Mouse (Mus musculus) midbrain, embryonic 10.5 days (tissue): ENCODE results near the gene Cnksr1. TPM values are rescaled to one million over a fixed set of nuclear protein-coding genes. Genes with fewer than 3 reads are reported as not detected.

ENCODE experiments used
- DNase-seq: peaks from one replicate; pipeline ENCODE4 v3.0.0-alpha.2; 2017; ENCODE audit warnings: low spot score
- H3K27ac ChIP-seq: fragments of 300-500 bp; sonication (generic); replicated peaks from 2 replicates; pipeline ENCODE4 v1.5.1; 2016; ENCODE audit warnings: mild to moderate bottlenecking
- H3K27me3 ChIP-seq: fragments of 300-500 bp; sonication (generic); 2 replicates; pipeline ENCODE4 v1.6.1; 2016; ENCODE audit warnings: low read depth, mild to moderate bottlenecking; ENCODE audit not compliant: poor library complexity, severe bottlenecking
- H3K36me3 ChIP-seq: fragments of 300-500 bp; sonication (generic); 2 replicates; pipeline ENCODE4 v1.6.1; 2016; ENCODE audit warnings: mild to moderate bottlenecking, moderate library complexity
- H3K4me1 ChIP-seq: fragments of 300-500 bp; sonication (generic); 2 replicates; pipeline ENCODE4 v1.6.1; 2016
- H3K4me3 ChIP-seq: fragments of 300-500 bp; sonication (generic); 2 replicates; pipeline ENCODE4 v1.5.1; 2016; ENCODE audit warnings: mild to moderate bottlenecking, moderate library complexity
- H3K9me3 ChIP-seq: fragments of 300-500 bp; sonication (generic); replicated peaks from 2 replicates; pipeline ENCODE4 v1.6.1; 2016; ENCODE audit warnings: mild to moderate bottlenecking
- WGBS: fragments of 180-500 bp; shearing (Covaris S2); methylation state at CpG from one replicate; pipeline ENCODE4 v1.1.7; 2016; 5-methylcytosine and 5-hydroxymethylcytosine counted together
- polyA plus RNA-seq: library from polyadenylated mRNA; unstranded; fragments of >200 nt; fragmentation: Nextera tagmentation; extraction: Ambion mirVana; gene quantifications from 2 replicates; pipeline ENCODE4 v1.2.1, GENCODE M21; 2016

Cnksr1 gene
- polyA plus RNA-seq, 1 experiment from 2014 or later, result 0.35 TPM

GRCm38 (mm10) chr4:134250116-134250929 lies 12.1 kb upstream of the Cnksr1 start:
- peak; percentile 43 for DNase-seq
- Histone ChIP-seq H3K4me3 (peak overlapping the region; percentile 61), H3K4me1 (peaks cover 89% of the 10 kb centered on the region), H3K27ac (peak overlapping the region; percentile 46; the same call in 1 of the 2 replicates), H3K36me3 (no peaks in the 10 kb centered on the region), H3K27me3 (peaks cover 93% of the 10 kb centered on the region), H3K9me3 (no peaks in the 10 kb centered on the region)
- 5% methylated on average over 27 of the region's 27 CpGs for WGBS

- DNase-seq, result peak; percentile 85
- Histone ChIP-seq H3K4me3 (peak overlapping the region; percentile 61), H3K27me3 (peaks cover 87% of the 10 kb centered on the region), H3K27ac (peak overlapping the region; percentile 46; the same call in 1 of the 2 replicates), H3K36me3 (no peaks in the 10 kb centered on the region), H3K9me3 (no peaks in the 10 kb centered on the region), H3K4me1 (peaks cover 88% of the 10 kb centered on the region)
- under 1% methylated on average over 30 of the region's 30 CpGs for WGBS
Observed at GRCm38 (mm10) chr4:134249651-134250050, 11.5 kb upstream of the Cnksr1 start.

GRCm38 (mm10) chr4:134246719-134247258 lies 8.6 kb upstream of the Cnksr1 start, which contains the start of gene Gm30191:
TSS of gene Gm30191 (plus strand) at chr4:134246935.
- Histone ChIP-seq H3K36me3 (peaks cover 15% of the 10 kb centered on the region), H3K9me3 (no peaks in the 10 kb centered on the region), H3K4me3 (peak within 1 kb of the TSS; percentile 88), H3K27me3 (peaks cover 58% of the 10 kb centered on the region), H3K27ac (peak within 1 kb of the TSS; percentile 84), H3K4me1 (peaks cover 73% of the 10 kb centered on the region)
- no peak for DNase-seq
- 78% methylated on average over 7 of the region's 7 CpGs for WGBS

- Histone ChIP-seq H3K27me3 (peaks cover 53% of the 10 kb centered on the region), H3K9me3 (no peaks in the 10 kb centered on the region), H3K36me3 (peaks cover 15% of the 10 kb centered on the region), H3K27ac (peak overlapping the region; percentile 84), H3K4me1 (peaks cover 67% of the 10 kb centered on the region), H3K4me3 (peak overlapping the region; percentile 88; the same call in 1 of the 2 replicates)
- 32% methylated on average over 4 of the region's 4 CpGs for WGBS
- no peak for DNase-seq
Observed at GRCm38 (mm10) chr4:134246256-134246655, 8.1 kb upstream of the Cnksr1 start.

- peaks cover 58% of the 10 kb centered on the region for H3K4me1 ChIP-seq
- WGBS, result under 1% methylated on average over 60 of the region's 60 CpGs
Observed at GRCm38 (mm10) chr4:134245148-134245843, 7.1 kb upstream of the Cnksr1 start, which contains the start of gene Zfp593. TSS of gene Zfp593 (minus strand) at chr4:134245592.

GRCm38 (mm10) chr4:134243516-134244250 lies 5.5 kb upstream of the Cnksr1 start, which contains the start of gene E130218I03Rik:
TSS of gene E130218I03Rik (plus strand) at chr4:134243662.
- no peaks in the 10 kb centered on the region for H3K9me3 ChIP-seq
- no peak within 1 kb of the TSS for H3K27ac ChIP-seq
- H3K4me1 ChIP-seq, result peaks cover 46% of the 10 kb centered on the region
- 93% methylated on average over 17 of the region's 17 CpGs for WGBS
- DNase-seq, result no peak
- H3K4me3 ChIP-seq, result peak within 1 kb of the TSS; percentile 88
- H3K36me3 ChIP-seq, result peaks cover 15% of the 10 kb centered on the region
- peaks cover 31% of the 10 kb centered on the region for H3K27me3 ChIP-seq

More at GRCm38 (mm10) chr4:134245148-134245843, 7.1 kb upstream of the Cnksr1 start, which contains the start of gene Zfp593:
- H3K27me3 ChIP-seq, result peaks cover 43% of the 10 kb centered on the region
- H3K4me3 ChIP-seq, result peak within 1 kb of the TSS; percentile 88
- peak within 1 kb of the TSS; percentile 84 for H3K27ac ChIP-seq
- peak; percentile 94 for DNase-seq
- peaks cover 15% of the 10 kb centered on the region for H3K36me3 ChIP-seq
- H3K9me3 ChIP-seq, result no peaks in the 10 kb centered on the region

GRCm38 (mm10) chr4:134238686-134239085 lies 487 bp upstream of the Cnksr1 start:
- WGBS, result 15% methylated on average over 10 of the region's 10 CpGs
- Histone ChIP-seq H3K27ac (no peak overlapping the region), H3K4me3 (peak overlapping the region; percentile 30), H3K4me1 (peaks cover 13% of the 10 kb centered on the region), H3K36me3 (peaks cover 9% of the 10 kb centered on the region), H3K27me3 (peaks cover 36% of the 10 kb centered on the region), H3K9me3 (no peaks in the 10 kb centered on the region)
- no peak for DNase-seq

- peaks cover 11% of the 10 kb centered on the region for H3K4me1 ChIP-seq
- H3K4me3 ChIP-seq, result peak overlapping the region; percentile 30
Observed at GRCm38 (mm10) chr4:134237582-134238278, 469 bp downstream of the Cnksr1 start.

GRCm38 (mm10) chr4:134234876-134235275 lies 3.3 kb downstream of the Cnksr1 start:
- Histone ChIP-seq H3K27me3 (peaks cover 41% of the 10 kb centered on the region), H3K9me3 (no peaks in the 10 kb centered on the region), H3K36me3 (no peaks in the 10 kb centered on the region), H3K27ac (no peak overlapping the region), H3K4me1 (peaks cover 16% of the 10 kb centered on the region), H3K4me3 (no peak overlapping the region)
- DNase-seq, result no peak
- WGBS, result 91% methylated on average over 5 of the region's 5 CpGs

More at GRCm38 (mm10) chr4:134237582-134238278, 469 bp downstream of the Cnksr1 start:
- Histone ChIP-seq H3K27ac (no peak overlapping the region), H3K36me3 (no peaks in the 10 kb centered on the region), H3K27me3 (peaks cover 41% of the 10 kb centered on the region), H3K9me3 (no peaks in the 10 kb centered on the region)
- DNase-seq, result no peak
- 21% methylated on average over 19 of the region's 19 CpGs for WGBS

GRCm38 (mm10) chr4:134230431-134230830 lies 7.8 kb downstream of the Cnksr1 start:
- WGBS, result 44% methylated on average over 8 of the region's 8 CpGs
- H3K36me3 ChIP-seq, result no peaks in the 10 kb centered on the region

GRCm38 (mm10) chr4:134227194-134227593 lies 11.0 kb downstream of the Cnksr1 start, which contains the start of gene Catsper4:
TSS of gene Catsper4 (minus strand) at chr4:134227383.
- H3K27ac ChIP-seq, result no peak within 1 kb of the TSS

More at GRCm38 (mm10) chr4:134230431-134230830, 7.8 kb downstream of the Cnksr1 start:
- Histone ChIP-seq H3K4me3 (no peak overlapping the region), H3K27ac (no peak overlapping the region), H3K9me3 (no peaks in the 10 kb centered on the region), H3K4me1 (peaks cover 19% of the 10 kb centered on the region), H3K27me3 (0 out of 2 replicates have a peak, but pooled peaks cover 5% of the 10 kb centered on the region)
- no peak for DNase-seq

More at GRCm38 (mm10) chr4:134227194-134227593, 11.0 kb downstream of the Cnksr1 start, which contains the start of gene Catsper4:
- no peak for DNase-seq
- peaks cover 18% of the 10 kb centered on the region for H3K4me1 ChIP-seq
- WGBS, result 73% methylated on average over 8 of the region's 8 CpGs
- no peaks in the 10 kb centered on the region for H3K9me3 ChIP-seq
- no peak within 1 kb of the TSS for H3K4me3 ChIP-seq
- H3K27me3 ChIP-seq, result no peaks in the 10 kb centered on the region
- no peaks in the 10 kb centered on the region for H3K36me3 ChIP-seq
